Comparison of ENCODE assay signal across 21 mouse cellular contexts in genomic region chr9:57951993-57952392, GRCm38 (mm10). TPM values are rescaled to one million over a fixed set of nuclear protein-coding genes. Genes with fewer than 3 reads are reported as not detected.
DNase-seq lines count a peak whose midpoint lies in the region; ATAC-seq lines count a peak whose summit lies in the region.
"Had no signal": no experiment of that assay in that cellular context is flagged by ENCODE, and none has a peak within 500 bp of the region (broad histone marks: within the 10 kb centered on the region; RNA-seq: fewer than 3 reads in every experiment).

No protein-coding gene starts in this region.

- ATAC-seq in neural tube, embryonic 13.5 days (ENCODE audit: low read depth) = no peak
- no peak for ATAC-seq in neural tube, embryonic 15.5 days (ENCODE audit: low FRiP score)
- ATAC-seq: forebrain, postnatal 0 days; intestine, embryonic 16.5 days; lung, postnatal 0 days; midbrain, embryonic 15.5 days had no signal

- WGBS in heart, embryonic 10.5 days = 65% methylated on average over 6 of the region's 6 CpGs
- 73% methylated on average over 6 of the region's 6 CpGs for WGBS in neural tube, embryonic 13.5 days
- 78% methylated on average over 6 of the region's 6 CpGs for WGBS in neural tube, embryonic 15.5 days

- no peaks in the 10 kb centered on the region for H3K9me3 ChIP-seq in heart, embryonic 10.5 days
- H3K9me3 ChIP-seq in neural tube, embryonic 13.5 days = no peaks in the 10 kb centered on the region
- no peaks in the 10 kb centered on the region for H3K9me3 ChIP-seq in neural tube, embryonic 15.5 days (replicated peaks)
- H3K9me3 ChIP-seq: heart, embryonic 13.5 days; limb, embryonic 13.5 days; liver, embryonic 15.5 days; midbrain, embryonic 15.5 days had no signal

- H3K4me1 ChIP-seq in heart, embryonic 10.5 days = peaks cover 45% of the 10 kb centered on the region
- H3K4me1 ChIP-seq in neural tube, embryonic 13.5 days (replicated peaks) = peaks cover 43% of the 10 kb centered on the region
- peaks cover 43% of the 10 kb centered on the region for H3K4me1 ChIP-seq in neural tube, embryonic 15.5 days
- H3K4me1 ChIP-seq: liver, embryonic 15.5 days had no signal

- no peaks in the 10 kb centered on the region for H3K36me3 ChIP-seq in heart, embryonic 10.5 days
- H3K36me3 ChIP-seq in neural tube, embryonic 13.5 days = peaks cover 25% of the 10 kb centered on the region
- peaks cover 16% of the 10 kb centered on the region for H3K36me3 ChIP-seq in neural tube, embryonic 15.5 days
- H3K36me3 ChIP-seq: heart, embryonic 13.5 days; limb, embryonic 13.5 days; liver, embryonic 15.5 days had no signal

- DNase-seq in adrenal gland, adult 2 months = peak; percentile 55
- DNase-seq in adrenal gland, adult 18-20 months (ENCODE audit: low spot score in 2 of 2) = no peak
- no peak for DNase-seq in heart, embryonic 10.5 days (ENCODE audit: low spot score)
- no peak for DNase-seq in heart, adult 18-20 months
- DNase-seq in retina, embryonic 14.5 days (ENCODE audit: low spot score) = no peak
- no peak for DNase-seq in frontal cortex, adult 2 months (ENCODE audit: extremely low spot score in 1 of 2, low spot score in 1 of 2)
- DNase-seq: cerebellum, postnatal 10 days; forebrain, postnatal 0 days; gastrocnemius, postnatal 25 days; kidney, postnatal 10 days; right cerebral cortex, postnatal 25 days; thymus, postnatal 36 days had no signal

- peak overlapping the region; percentile 59; the same call in 1 of the 2 replicates for H3K27ac ChIP-seq in heart, embryonic 10.5 days
- no peak overlapping the region for H3K27ac ChIP-seq in neural tube, embryonic 13.5 days (replicated peaks)
- no peak overlapping the region for H3K27ac ChIP-seq in neural tube, embryonic 15.5 days (replicated peaks)
- H3K27ac ChIP-seq: heart, embryonic 13.5 days; limb, embryonic 13.5 days; liver, embryonic 15.5 days; midbrain, embryonic 15.5 days had no signal

- no peak overlapping the region for H3K4me2 ChIP-seq in neural tube, embryonic 13.5 days
- H3K4me2 ChIP-seq in neural tube, embryonic 15.5 days = no peak overlapping the region
- H3K4me2 ChIP-seq: heart, embryonic 13.5 days; limb, embryonic 13.5 days; liver, embryonic 15.5 days; midbrain, embryonic 15.5 days had no signal

- peak overlapping the region; percentile 45; the same call in 1 of the 2 replicates for H3K9ac ChIP-seq in neural tube, embryonic 13.5 days
- H3K9ac ChIP-seq in neural tube, embryonic 15.5 days (replicated peaks) = no peak overlapping the region
- H3K9ac ChIP-seq: forebrain, postnatal 0 days; heart, embryonic 13.5 days; limb, embryonic 13.5 days; liver, embryonic 15.5 days; midbrain, embryonic 15.5 days had no signal

- H3K27me3 ChIP-seq in heart, embryonic 10.5 days (ENCODE audit: insufficient read depth, poor library complexity, severe bottlenecking) = peaks cover 61% of the 10 kb centered on the region
- no peaks in the 10 kb centered on the region for H3K27me3 ChIP-seq in neural tube, embryonic 13.5 days
- no peaks in the 10 kb centered on the region for H3K27me3 ChIP-seq in neural tube, embryonic 15.5 days (replicated peaks)
- H3K27me3 ChIP-seq: midbrain, embryonic 15.5 days had no signal

- H3K4me3 ChIP-seq in heart, embryonic 10.5 days = no peak overlapping the region
- no peak overlapping the region for H3K4me3 ChIP-seq in neural tube, embryonic 13.5 days
- no peak overlapping the region for H3K4me3 ChIP-seq in neural tube, embryonic 15.5 days (replicated peaks)
- H3K4me3 ChIP-seq: heart, embryonic 13.5 days; limb, embryonic 13.5 days; liver, embryonic 15.5 days; midbrain, embryonic 15.5 days had no signal

RNA-seq across cellular contexts. Expression of gene Sema7a, which starts 12.1 kb away (rescaled TPM):
- 10 to 100 TPM in 1 of 2 experiments, 1 to 10 TPM in 1; 8.2 to 17.0 TPM for total RNA-seq in adrenal gland, adult 2 months (2021)
- polyA plus RNA-seq in adrenal gland, adult 2 months (2012; rRNA removed) = 54.9 and 59.4 TPM in 2 replicates
- total RNA-seq in adrenal gland, adult 18-20 months (2021) = 10 to 100 TPM; 10.4 to 21.1 TPM
- 0.16 TPM in 1 of 2 replicates, not detected in the other for polyA plus RNA-seq in heart, embryonic 10.5 days (2016; fragmentation: Nextera tagmentation; extraction: Ambion mirVana)
- 10 to 100 TPM; 31.7 to 31.8 TPM for total RNA-seq in heart, adult 18-20 months (2021)
- polyA plus RNA-seq in neural tube, embryonic 13.5 days (2015; fragmentation: Nextera tagmentation; extraction: Ambion mirVana) = 1.8 and 2.1 TPM in 2 replicates
- 2.0 and 2.9 TPM in 2 replicates for polyA plus RNA-seq in neural tube, embryonic 15.5 days (2015; fragmentation: Nextera tagmentation; extraction: Ambion mirVana)
- polyA plus RNA-seq in frontal cortex, adult 2 months (2012; rRNA removed) = 76.6 and 95.2 TPM in 2 replicates
- polyA plus RNA-seq: liver, embryonic 15.5 days had no signal

RNA-seq across cellular contexts. Expression of gene Ubl7, which starts 41.2 kb away (rescaled TPM):
- total RNA-seq in adrenal gland, adult 2 months (2021) = 10 to 100 TPM; 73.9 to 81.5 TPM
- polyA plus RNA-seq in adrenal gland, adult 2 months (2012; rRNA removed) = 273 and 305 TPM in 2 replicates
- total RNA-seq in adrenal gland, adult 18-20 months (2021) = 10 to 100 TPM; 66.7 to 73.4 TPM
- polyA plus RNA-seq in heart, embryonic 10.5 days (2016; fragmentation: Nextera tagmentation; extraction: Ambion mirVana) = 110 TPM in 2 replicates
- total RNA-seq in heart, adult 18-20 months (2021) = 10 to 100 TPM; 84.5 to 91.1 TPM
- 149 and 166 TPM in 2 replicates for polyA plus RNA-seq in neural tube, embryonic 13.5 days (2015; fragmentation: Nextera tagmentation; extraction: Ambion mirVana)
- 158 and 175 TPM in 2 replicates for polyA plus RNA-seq in neural tube, embryonic 15.5 days (2015; fragmentation: Nextera tagmentation; extraction: Ambion mirVana)
- polyA plus RNA-seq in frontal cortex, adult 2 months (2012; rRNA removed) = 118 and 126 TPM in 2 replicates

RNA-seq across cellular contexts. Expression of gene Cyp11a1, which starts 54.2 kb away (rescaled TPM):
- total RNA-seq in adrenal gland, adult 2 months (2021) = 1,000 to 10,000 TPM; 6,621 to 7,422 TPM
- 1,463 and 1,873 TPM in 2 replicates for polyA plus RNA-seq in adrenal gland, adult 2 months (2012; rRNA removed)
- total RNA-seq in adrenal gland, adult 18-20 months (2021) = 1,000 to 10,000 TPM; 6,431 to 6,741 TPM
- 0.10 TPM in 1 of 2 replicates, not detected in the other for polyA plus RNA-seq in heart, embryonic 10.5 days (2016; fragmentation: Nextera tagmentation; extraction: Ambion mirVana)
- not detected for total RNA-seq in heart, adult 18-20 months (2021)
- polyA plus RNA-seq in neural tube, embryonic 13.5 days (2015; fragmentation: Nextera tagmentation; extraction: Ambion mirVana) = 0.14 and 0.18 TPM in 2 replicates
- polyA plus RNA-seq in neural tube, embryonic 15.5 days (2015; fragmentation: Nextera tagmentation; extraction: Ambion mirVana) = 1.9 and 4.9 TPM in 2 replicates
- polyA plus RNA-seq in frontal cortex, adult 2 months (2012; rRNA removed) = 5.5 and 6.1 TPM in 2 replicates
- polyA plus RNA-seq: hindbrain, embryonic 11.5 days had no signal

Comparison
In these comparisons a context has a peak if more than half of its experiments do, and no peak if none do; other contexts are left out.
1. RNA of gene Sema7a, which starts 12.1 kb away (polyA plus RNA-seq): 76.6 to 95.2 TPM in frontal cortex, adult 2 months and 54.9 to 59.4 TPM in adrenal gland, adult 2 months; 2.0 to 2.9 TPM in neural tube, embryonic 15.5 days, 1.8 to 2.1 TPM in neural tube, embryonic 13.5 days and 0.16 TPM in heart, embryonic 10.5 days; every median in the first group is over 10 times any median in the second.
2. RNA of gene Cyp11a1, which starts 54.2 kb away (polyA plus RNA-seq): 1,463 to 1,873 TPM in adrenal gland, adult 2 months; 5.5 to 6.1 TPM in frontal cortex, adult 2 months, 1.9 to 4.9 TPM in neural tube, embryonic 15.5 days, 0.14 to 0.18 TPM in neural tube, embryonic 13.5 days and 0.10 TPM in heart, embryonic 10.5 days; every median in the first group is over 100 times any median in the second.